Comparison of ENCODE assay signal across 14 mouse cellular contexts in genomic region chr16:9588431-9588830, GRCm38 (mm10).
A peak's percentile ranks its signal among the peaks of the same experiment; 100 is the strongest.
DNase-seq lines count a peak whose midpoint lies in the region; ATAC-seq and TF ChIP-seq lines count a peak whose summit lies in the region.
"Had no signal": no experiment of that assay in that cellular context is flagged by ENCODE, and none has a peak within 500 bp of the region (broad histone marks: within the 10 kb centered on the region; RNA-seq: fewer than 3 reads in every experiment).

No protein-coding gene starts in this region.

- no peaks in the 10 kb centered on the region for H3K79me2 ChIP-seq in liver, adult 2 months (ENCODE audit: control insufficient read depth, insufficient read depth, low read length)

- no peak overlapping the region for H3K4me2 ChIP-seq in kidney, embryonic 16.5 days (replicated peaks; ENCODE audit: low read depth, low read length)
- no peak overlapping the region for H3K4me2 ChIP-seq in liver, embryonic 11.5 days
- H3K4me2 ChIP-seq: embryonic facial prominence, embryonic 12.5 days; forebrain, embryonic 15.5 days; heart, embryonic 13.5 days; hindbrain, embryonic 15.5 days had no signal

- peak; percentile 23 to 35 for DNase-seq in cerebellum, postnatal 10 days
- DNase-seq in cerebellum, postnatal 4 days (ENCODE audit: low spot score in 2 of 2), result no peak
- DNase-seq in kidney, adult 9 months, result peak; percentile 9
- DNase-seq in liver, adult 2 months (ENCODE audit: extremely low read depth, low read depth, low spot score), result peak; percentile 99
- no peak for DNase-seq in liver, embryonic 11.5 days (ENCODE audit: low spot score)
- DNase-seq: adrenal gland, postnatal 10 days; gastrocnemius, postnatal 36 days; heart, adult 11 months; heart, postnatal 36 days had no signal

- ATAC-seq in kidney, embryonic 16.5 days (ENCODE audit: low FRiP score, low TSS enrichment), result no peak
- no peak for ATAC-seq in liver, embryonic 11.5 days (replicated peaks; ENCODE audit: low FRiP score)
- ATAC-seq: forebrain, embryonic 15.5 days had no signal

- no peaks in the 10 kb centered on the region for H3K4me1 ChIP-seq in kidney, embryonic 16.5 days (ENCODE audit: insufficient read depth, low read length)
- peaks cover 2% of the 10 kb centered on the region; the same call in 1 of the 2 replicates for H3K4me1 ChIP-seq in liver, adult 2 months (ENCODE audit: control insufficient read depth, insufficient read depth, low read length)
- no peaks in the 10 kb centered on the region for H3K4me1 ChIP-seq in liver, embryonic 11.5 days (replicated peaks; ENCODE audit: control insufficient read depth, insufficient read depth, low read length)
- H3K4me1 ChIP-seq: embryonic facial prominence, embryonic 12.5 days; forebrain, embryonic 15.5 days; heart, embryonic 13.5 days; hindbrain, embryonic 15.5 days had no signal

- no peak overlapping the region for H3K9ac ChIP-seq in kidney, embryonic 16.5 days (replicated peaks; ENCODE audit: low read length)
- H3K9ac ChIP-seq in liver, adult 2 months (ENCODE audit: low read depth, low read length), result no peak overlapping the region
- H3K9ac ChIP-seq in liver, embryonic 11.5 days (ENCODE audit: low read depth, low read length), result no peak overlapping the region
- H3K9ac ChIP-seq: embryonic facial prominence, embryonic 12.5 days; forebrain, embryonic 15.5 days; heart, embryonic 13.5 days; hindbrain, embryonic 15.5 days had no signal

- TF ChIP-seq CTCF in liver, adult 2 months (IDR thresholded peaks at IDR 0.05; ENCODE audit: low read depth, low read length), result no peak

- TF ChIP-seq POLR2A in liver, adult 2 months (IDR thresholded peaks at IDR 0.05; ENCODE audit: extremely low read depth, insufficient read depth, low read length), result no peak

- H3K27ac ChIP-seq in kidney, embryonic 16.5 days (ENCODE audit: low read length), result no peak overlapping the region
- H3K27ac ChIP-seq in liver, adult 2 months (replicated peaks; ENCODE audit: insufficient read depth, low read depth, low read length), result no peak overlapping the region
- no peak overlapping the region for H3K27ac ChIP-seq in liver, embryonic 11.5 days (ENCODE audit: low read depth, low read length)
- H3K27ac ChIP-seq: embryonic facial prominence, embryonic 12.5 days; forebrain, embryonic 15.5 days; heart, embryonic 13.5 days; hindbrain, embryonic 15.5 days had no signal

- H3K36me3 ChIP-seq in kidney, embryonic 16.5 days (ENCODE audit: insufficient read depth, low read length), result no peaks in the 10 kb centered on the region
- no peaks in the 10 kb centered on the region for H3K36me3 ChIP-seq in liver, adult 2 months (ENCODE audit: control insufficient read depth, insufficient read depth, low read length)
- H3K36me3 ChIP-seq in liver, embryonic 11.5 days (ENCODE audit: control insufficient read depth, insufficient read depth, low read length), result no peaks in the 10 kb centered on the region
- H3K36me3 ChIP-seq: embryonic facial prominence, embryonic 12.5 days; forebrain, embryonic 15.5 days; heart, embryonic 13.5 days; hindbrain, embryonic 15.5 days had no signal

- WGBS in kidney, embryonic 16.5 days, result 68% methylated on average over 3 of the region's 3 CpGs
- 18% methylated on average over 3 of the region's 3 CpGs for WGBS in liver, adult 2 months
- WGBS in liver, embryonic 11.5 days, result 65% methylated on average over 3 of the region's 3 CpGs

- H3K27me3 ChIP-seq in kidney, embryonic 16.5 days (ENCODE audit: insufficient read depth, low read length), result no peaks in the 10 kb centered on the region
- H3K27me3 ChIP-seq in liver, adult 2 months (ENCODE audit: control insufficient read depth, insufficient read depth, low read length), result no peaks in the 10 kb centered on the region
- no peaks in the 10 kb centered on the region for H3K27me3 ChIP-seq in liver, embryonic 11.5 days (replicated peaks; ENCODE audit: control insufficient read depth, insufficient read depth, low read length)
- H3K27me3 ChIP-seq: embryonic facial prominence, embryonic 12.5 days; forebrain, embryonic 15.5 days; heart, embryonic 13.5 days; hindbrain, embryonic 15.5 days had no signal

- H3K4me3 ChIP-seq in kidney, embryonic 16.5 days (ENCODE audit: low read length), result no peak overlapping the region
- no peak overlapping the region for H3K4me3 ChIP-seq in liver, adult 2 months (ENCODE audit: insufficient read depth, low read depth, low read length)
- no peak overlapping the region for H3K4me3 ChIP-seq in liver, embryonic 11.5 days (ENCODE audit: low read depth, low read length)
- H3K4me3 ChIP-seq: embryonic facial prominence, embryonic 12.5 days; forebrain, embryonic 15.5 days; heart, embryonic 13.5 days; hindbrain, embryonic 15.5 days had no signal

- H3K9me3 ChIP-seq in kidney, embryonic 16.5 days (ENCODE audit: low read length), result no peaks in the 10 kb centered on the region
- H3K9me3 ChIP-seq in liver, embryonic 11.5 days (ENCODE audit: control insufficient read depth, low read length), result no peaks in the 10 kb centered on the region
- H3K9me3 ChIP-seq: embryonic facial prominence, embryonic 12.5 days; forebrain, embryonic 15.5 days; heart, embryonic 13.5 days; hindbrain, embryonic 15.5 days had no signal

Comparison
In these comparisons a context has a peak if more than half of its experiments do, and no peak if none do; other contexts are left out.
1. DNase-seq: peak in cerebellum, postnatal 10 days (2 of 2), kidney, adult 9 months (single experiment) and liver, adult 2 months (single experiment); none in cerebellum, postnatal 4 days (0 of 2) and liver, embryonic 11.5 days (single experiment).